Mouse (Mus musculus) lung, embryonic 14.5 days (tissue): ENCODE results near the gene Hmgn1. TPM values are rescaled to one million over a fixed set of nuclear protein-coding genes. Genes with fewer than 3 reads are reported as not detected.

ENCODE experiments used
- ATAC-seq: fragments of 200-750 bp; cut with Nextera tagmentation; 2 replicates; pipeline ENCODE4 v1.8.0; 2017; ENCODE audit warnings: mild to moderate bottlenecking, moderate TSS enrichment, moderate library complexity; ENCODE audit not compliant: insufficient read depth
- DNase-seq: peaks from one replicate; pipeline ENCODE4 v3.0.0-alpha.2; 2015
- H3K27ac ChIP-seq: fragments of 300-500 bp; sonication (generic); 2 replicates; pipeline ENCODE4 v1.5.1; 2014; ENCODE audit warnings: low read depth, mild to moderate bottlenecking, moderate library complexity
- H3K27me3 ChIP-seq: fragments of 300-500 bp; sonication (generic); 2 replicates; pipeline ENCODE4 v1.6.1; 2014; ENCODE audit warnings: low read length, control low read depth; ENCODE audit not compliant: insufficient read depth
- H3K36me3 ChIP-seq: fragments of 300-500 bp; sonication (generic); 2 replicates; pipeline ENCODE4 v1.6.1; 2014; ENCODE audit warnings: control low read depth; ENCODE audit not compliant: insufficient read depth
- H3K4me1 ChIP-seq: fragments of 300-500 bp; sonication (generic); 2 replicates; pipeline ENCODE4 v1.6.1; 2014; ENCODE audit warnings: antibody characterized with exemption, control low read depth; ENCODE audit not compliant: insufficient read depth
- H3K4me2 ChIP-seq: fragments of 300-500 bp; sonication (generic); 2 replicates; pipeline ENCODE4 v1.6.1; 2014; ENCODE audit warnings: mild to moderate bottlenecking
- H3K4me3 ChIP-seq: fragments of 300-500 bp; sonication (generic); 2 replicates; pipeline ENCODE4 v1.5.1; 2014; ENCODE audit warnings: low read depth, low read length
- H3K9ac ChIP-seq: fragments of 300-500 bp; sonication (generic); 2 replicates; pipeline ENCODE4 v1.6.1; 2014
- H3K9me3 ChIP-seq: fragments of 300-500 bp; sonication (generic); 2 replicates; pipeline ENCODE4 v1.6.1; 2016; ENCODE audit warnings: low read depth, low read length, control low read depth
- CTCF ChIP-seq: IDR thresholded peaks from 2 replicates; pipeline ENCODE4 v1.5.1; 2016; ENCODE audit warnings: antibody characterized with exemption, low read depth
- WGBS: fragments of 180-500 bp; shearing (Covaris S2); extraction: QIAGEN DNeasy Blood & Tissue Kit; methylation state at CpG from one replicate; pipeline ENCODE4 v1.1.7; 2014; 5-methylcytosine and 5-hydroxymethylcytosine counted together
- polyA plus RNA-seq: library from polyadenylated mRNA; unstranded; fragments of >200 nt; fragmentation: Nextera tagmentation; extraction: Ambion mirVana; gene quantifications from 2 replicates; pipeline ENCODE4 v1.2.1, GENCODE M21; 2014

Gene Hmgn1
- polyA plus RNA-seq, 1 experiment from 2014 or later, result 746 TPM

DNA sequence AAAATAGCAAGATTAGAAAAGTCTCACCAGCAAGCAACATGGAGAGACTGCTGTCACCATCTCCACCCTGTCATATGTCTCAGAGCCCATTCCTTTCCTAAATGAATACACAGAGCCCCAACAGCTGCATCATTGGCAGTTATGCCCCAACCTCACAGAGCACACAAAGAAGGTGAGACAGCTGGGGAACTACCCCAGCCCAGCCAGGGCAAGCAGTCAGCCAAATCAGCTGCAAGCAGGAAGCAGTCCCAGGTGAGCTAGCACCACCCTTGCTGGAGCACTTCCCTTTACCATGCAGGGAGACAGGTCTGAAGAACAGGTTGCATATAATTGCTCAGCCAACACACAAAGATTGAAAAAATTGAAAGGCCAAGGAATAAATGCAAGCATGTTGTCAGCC lies 41.9 kb downstream of the Hmgn1 start:
- H3K27ac ChIP-seq, result no peak overlapping the region
- H3K4me3 ChIP-seq, result no peak overlapping the region
- no peaks in the 10 kb centered on the region for H3K4me1 ChIP-seq
- peaks cover 6% of the 10 kb centered on the region; the same call in 1 of the 2 replicates for H3K36me3 ChIP-seq
- no peak overlapping the region for H3K9ac ChIP-seq
- H3K27me3 ChIP-seq, result no peaks in the 10 kb centered on the region
- H3K9me3 ChIP-seq, result no peaks in the 10 kb centered on the region
- DNase-seq, result no peak
- H3K4me2 ChIP-seq, result no peak overlapping the region
- TF ChIP-seq CTCF, result no peak
- ATAC-seq, result no peak

DNA sequence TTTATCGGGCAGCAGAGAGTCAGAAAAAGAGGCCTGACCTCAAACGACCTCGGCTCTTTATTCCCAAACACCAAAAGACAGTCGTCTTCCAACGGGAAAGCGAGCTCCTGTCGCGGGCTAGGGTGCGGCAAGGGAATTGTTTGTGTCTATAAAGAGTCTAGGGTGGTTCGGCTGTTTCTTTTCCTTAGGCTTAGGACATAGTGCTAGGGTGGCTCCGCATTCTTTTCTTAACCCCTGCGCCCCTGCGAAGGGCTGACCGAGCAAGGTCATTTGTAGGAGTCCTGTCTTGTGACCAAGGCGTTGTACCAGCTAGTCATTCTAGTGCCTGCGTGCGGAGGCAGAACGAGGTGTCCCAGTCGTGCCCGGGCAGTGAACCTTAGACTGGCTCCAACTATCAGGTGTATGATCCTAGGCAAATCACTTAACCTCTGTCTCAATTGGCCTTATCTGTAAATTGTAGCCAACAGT lies 44.3 kb downstream of the Hmgn1 start:
- H3K9ac ChIP-seq, result peak overlapping the region; percentile 95
- H3K36me3 ChIP-seq, result peaks cover 30% of the 10 kb centered on the region
- no peak for TF ChIP-seq CTCF
- WGBS, result 6% methylated on average over 20 of the region's 20 CpGs
- H3K27ac ChIP-seq, result peak overlapping the region; percentile 97
- peak overlapping the region; percentile 73 for H3K4me2 ChIP-seq
- DNase-seq, result no peak
- H3K9me3 ChIP-seq, result no peaks in the 10 kb centered on the region
- peak; percentile 6; the same call in 1 of the 2 replicates for ATAC-seq
- no peaks in the 10 kb centered on the region for H3K4me1 ChIP-seq
- peak overlapping the region; percentile 98 for H3K4me3 ChIP-seq
- H3K27me3 ChIP-seq, result no peaks in the 10 kb centered on the region

DNA sequence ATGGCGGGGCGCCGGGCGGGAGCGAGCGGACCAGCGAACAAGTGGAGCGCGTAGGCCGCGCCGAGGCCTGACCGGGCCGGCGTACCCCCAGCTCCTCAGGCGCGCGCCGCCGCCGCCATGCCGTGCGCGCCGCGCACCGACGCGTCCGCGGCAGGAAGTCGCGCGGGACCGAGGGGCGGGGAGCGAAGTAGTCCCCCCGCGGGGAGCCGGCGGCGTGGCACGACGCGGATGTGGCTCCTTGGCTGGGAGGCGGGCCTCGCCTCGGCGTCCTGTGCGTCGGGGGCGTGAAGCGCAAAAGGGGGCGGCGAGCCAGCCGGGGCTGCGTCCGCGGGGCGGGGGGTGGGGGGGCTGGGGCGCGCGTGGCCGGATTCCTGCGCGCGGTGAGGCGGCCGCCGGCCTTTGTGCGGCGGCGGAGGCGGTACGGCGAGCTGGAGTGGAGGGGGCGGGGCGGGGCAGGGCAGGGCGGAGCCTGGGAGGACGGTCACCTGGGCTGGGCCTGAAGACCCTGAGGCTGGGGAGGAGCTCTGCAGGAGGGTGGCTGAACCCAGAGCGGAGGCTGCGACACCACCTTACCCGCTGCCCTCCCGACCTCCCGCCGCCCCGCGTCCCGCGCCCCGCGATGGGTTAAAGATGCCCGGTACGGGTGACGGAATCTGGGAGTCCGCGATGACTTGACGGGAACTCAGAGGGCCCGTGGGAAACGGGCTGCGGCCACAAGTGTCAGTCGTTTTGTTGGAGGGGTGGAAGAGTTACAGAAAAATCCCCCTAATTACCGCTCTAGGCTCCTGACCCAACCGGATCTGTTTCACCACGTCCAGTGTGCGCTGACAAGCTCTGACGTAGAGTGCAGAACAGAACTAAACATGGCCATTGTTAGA lies 45.0 kb downstream of the Hmgn1 start, which contains the start of gene Brwd1:
TSS of gene Brwd1 (minus strand) at position 226 of the 878 bp plus-strand sequence.
- H3K9me3 ChIP-seq, result no peaks in the 10 kb centered on the region
- H3K36me3 ChIP-seq, result peaks cover 36% of the 10 kb centered on the region
- peak within 1 kb of the TSS; percentile 97 for H3K27ac ChIP-seq
- no peaks in the 10 kb centered on the region for H3K4me1 ChIP-seq
- peak; percentile 94 for DNase-seq
- peak within 1 kb of the TSS; percentile 73 for H3K4me2 ChIP-seq
- TF ChIP-seq CTCF, result no peak
- no peaks in the 10 kb centered on the region for H3K27me3 ChIP-seq
- H3K4me3 ChIP-seq, result peak within 1 kb of the TSS; percentile 98
- ATAC-seq, result peak; percentile 84
- H3K9ac ChIP-seq, result peak within 1 kb of the TSS; percentile 95
- WGBS, result under 1% methylated on average over 102 of the region's 107 CpGs

DNA sequence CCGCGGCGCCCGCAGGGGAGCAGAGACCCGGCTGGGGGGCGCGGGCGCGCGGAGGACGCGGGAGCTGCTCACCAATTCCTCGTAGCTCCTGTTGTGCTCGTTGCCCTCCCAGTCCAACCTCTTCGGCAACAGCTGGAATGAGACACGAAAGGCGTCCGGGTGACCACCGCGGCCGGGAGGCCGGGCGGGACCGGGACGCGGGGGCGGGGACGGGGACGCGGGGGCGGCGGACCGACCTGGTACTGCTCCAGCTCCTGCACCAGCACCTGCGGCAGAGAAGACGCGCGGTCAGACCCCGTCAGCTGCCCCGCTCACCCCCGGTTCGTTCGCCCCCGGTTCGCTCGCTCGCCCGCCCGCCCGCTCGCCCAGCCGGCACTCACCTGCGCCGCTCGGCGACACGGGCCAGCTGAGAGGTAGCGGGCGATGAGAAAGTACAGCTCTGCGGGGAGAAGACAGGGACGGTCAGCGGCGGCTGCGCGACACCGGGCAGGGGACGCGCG lies 45.7 kb downstream of the Hmgn1 start:
- Histone ChIP-seq H3K27ac (peak overlapping the region; percentile 97), H3K4me3 (peak overlapping the region; percentile 98), H3K9me3 (no peaks in the 10 kb centered on the region), H3K4me1 (no peaks in the 10 kb centered on the region), H3K4me2 (peak overlapping the region; percentile 73), H3K27me3 (no peaks in the 10 kb centered on the region), H3K9ac (peak overlapping the region; percentile 95), H3K36me3 (peaks cover 41% of the 10 kb centered on the region)
- DNase-seq (no peak), ATAC-seq (peak; percentile 22)
- WGBS, result under 1% methylated on average over 66 of the region's 68 CpGs
- TF ChIP-seq CTCF, result no peak

DNA sequence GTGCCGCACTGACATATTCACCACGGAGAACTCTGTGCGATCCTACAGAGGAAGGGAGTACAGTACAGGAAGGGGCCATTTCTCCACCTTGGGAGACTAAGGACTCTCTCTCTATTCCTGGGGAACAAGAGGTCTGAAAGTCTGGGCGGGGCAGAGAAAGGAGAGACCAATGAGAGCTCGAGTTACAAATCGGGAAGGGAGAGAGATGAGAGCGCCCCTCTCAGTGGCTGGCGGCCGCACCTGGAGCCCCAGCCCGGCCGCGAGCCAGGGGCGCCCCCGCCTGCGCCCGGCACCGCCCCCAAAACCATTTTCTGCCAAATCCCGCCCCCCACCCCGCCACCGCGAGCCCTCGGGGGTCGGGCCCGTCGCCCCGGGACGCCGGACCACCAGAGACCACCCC lies 46.2 kb downstream of the Hmgn1 start:
- Histone ChIP-seq H3K4me3 (peak overlapping the region; percentile 98), H3K9ac (peak overlapping the region; percentile 95), H3K27me3 (no peaks in the 10 kb centered on the region), H3K4me2 (peak overlapping the region; percentile 73), H3K4me1 (no peaks in the 10 kb centered on the region), H3K36me3 (peaks cover 43% of the 10 kb centered on the region), H3K9me3 (no peaks in the 10 kb centered on the region), H3K27ac (peak overlapping the region; percentile 97)
- no peak for TF ChIP-seq CTCF
- 1% methylated on average over 28 of the region's 28 CpGs for WGBS
- ATAC-seq (peak; percentile 78), DNase-seq (peak; percentile 93)

DNA sequence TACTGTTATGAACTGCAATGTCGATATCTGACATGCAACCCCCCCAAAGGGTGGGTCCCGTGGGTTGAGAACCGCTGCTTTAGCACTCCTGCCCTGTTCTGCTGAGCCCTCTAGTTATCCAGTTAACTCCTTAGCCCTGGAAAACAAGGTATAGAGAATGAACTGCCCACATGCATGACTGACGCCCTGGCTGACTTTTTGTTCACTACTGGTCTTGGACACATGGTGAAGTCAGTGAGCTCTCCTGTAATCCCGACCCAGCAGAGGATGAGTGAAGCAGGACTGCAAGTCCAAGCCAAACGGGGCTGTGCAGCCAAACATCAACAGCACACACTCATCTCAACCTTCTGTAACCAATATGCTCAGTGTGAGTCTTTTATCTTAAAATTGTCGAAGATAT lies 47.0 kb downstream of the Hmgn1 start:
- H3K36me3 ChIP-seq, result peaks cover 51% of the 10 kb centered on the region
- H3K4me2 ChIP-seq, result peak overlapping the region; percentile 73

More for the DNA sequence above, 47.0 kb downstream of the Hmgn1 start:
- Histone ChIP-seq H3K4me1 (no peaks in the 10 kb centered on the region), H3K27me3 (no peaks in the 10 kb centered on the region), H3K4me3 (peak overlapping the region; percentile 98; the same call in 1 of the 2 replicates), H3K9me3 (no peaks in the 10 kb centered on the region), H3K9ac (no peak overlapping the region), H3K27ac (no peak overlapping the region)
- WGBS, result 77% methylated on average over 7 of the region's 7 CpGs
- ATAC-seq (no peak), DNase-seq (no peak)
- TF ChIP-seq CTCF, result no peak

Other genes with a start within 250 kb of the Hmgn1 start
- gene Psmg1, start 136.8 kb downstream of the Hmgn1 start, polyA plus RNA-seq, result 97.8 and 104 TPM in 2 replicates
- 107 and 109 TPM in 2 replicates for gene Brwd1, start 45.2 kb downstream of the Hmgn1 start, polyA plus RNA-seq
- gene Wrb, start 17.7 kb upstream of the Hmgn1 start, polyA plus RNA-seq, result 53.3 and 56.2 TPM in 2 replicates
- 1.1 and 1.9 TPM in 2 replicates for gene Lca5l, start 64.5 kb upstream of the Hmgn1 start, polyA plus RNA-seq
- gene Sh3bgr, start 72.7 kb upstream of the Hmgn1 start, polyA plus RNA-seq, result 1.9 and 6.6 TPM in 2 replicates
- gene B3galt5, start 108.1 kb upstream of the Hmgn1 start, polyA plus RNA-seq, result 3.6 and 5.3 TPM in 2 replicates